ENCODE assay signal across 8 mouse cellular contexts in the genomic region with DNA sequence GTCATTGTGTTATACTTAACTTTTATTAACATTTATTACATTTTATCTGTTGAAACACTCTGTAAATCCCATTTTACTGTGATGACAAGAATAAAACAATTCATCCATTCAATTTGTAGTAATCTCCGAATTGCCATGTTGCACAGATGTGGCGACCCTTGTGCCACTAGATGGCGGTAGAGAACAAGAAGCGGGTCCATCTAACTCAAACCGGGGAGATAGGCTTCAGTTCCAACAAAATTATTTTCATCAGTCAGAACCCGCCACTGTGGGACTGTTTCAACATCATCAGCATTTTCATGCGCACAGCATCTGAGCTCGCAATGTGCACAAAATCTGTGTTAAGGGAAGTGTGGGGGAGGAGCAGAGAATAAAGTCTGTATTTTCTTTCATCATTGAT. TPM values are rescaled to one million over a fixed set of nuclear protein-coding genes. Genes with fewer than 3 reads are reported as not detected.
A peak's percentile ranks its signal among the peaks of the same experiment; 100 is the strongest.
DNase-seq lines count a peak whose midpoint lies in the region; ATAC-seq and TF ChIP-seq lines count a peak whose summit lies in the region.

No protein-coding gene starts in this region.

- H3K27me3 ChIP-seq in ES-Bruce4 (ENCODE audit: control insufficient read depth, insufficient read depth, low read length, poor library complexity, severe bottlenecking) = no peaks in the 10 kb centered on the region
- no peaks in the 10 kb centered on the region for H3K27me3 ChIP-seq in embryonic facial prominence, embryonic 14.5 days (replicated peaks; ENCODE audit: control insufficient read depth, insufficient read depth, low read length)
- H3K27me3 ChIP-seq in lung, embryonic 15.5 days = no peaks in the 10 kb centered on the region

- DNase-seq in embryonic facial prominence, embryonic 14.5 days (ENCODE audit: low spot score) = peak; percentile 91
- peak; percentile 71 to 93 for DNase-seq in layer of hippocampus, adult 18-20 months (ENCODE audit: low spot score in 2 of 2)
- peak; percentile 47 for DNase-seq in ovary, postnatal 36 days (ENCODE audit: low spot score)
- peak; percentile 15 to 16 for DNase-seq in urinary bladder, adult 18-20 months (ENCODE audit: low spot score in 2 of 2)

- no peak overlapping the region for H3K27ac ChIP-seq in ES-Bruce4 (ENCODE audit: insufficient read depth, low read length)
- H3K27ac ChIP-seq in bone marrow, adult 2 months (ENCODE audit: control insufficient read depth, insufficient read depth, low read depth, low read length, poor library complexity) = no peak overlapping the region
- H3K27ac ChIP-seq in embryonic facial prominence, embryonic 14.5 days (replicated peaks; ENCODE audit: low read depth, low read length) = no peak overlapping the region
- no peak overlapping the region for H3K27ac ChIP-seq in lung, embryonic 15.5 days

- no peak for TF ChIP-seq POLR2A in ES-Bruce4 (IDR thresholded peaks at IDR 0.05; ENCODE audit: insufficient read depth, low read length)
- no peak for TF ChIP-seq POLR2A in bone marrow, adult 2 months (IDR thresholded peaks at IDR 0.05; ENCODE audit: borderline replicate concordance, control insufficient read depth, low read depth, low read length)

- no peak overlapping the region for H3K4me3 ChIP-seq in ES-Bruce4 (ENCODE audit: low read depth, low read length)
- no peak overlapping the region for H3K4me3 ChIP-seq in bone marrow, adult 2 months (replicated peaks; ENCODE audit: control insufficient read depth, low read depth, low read length)
- no peak overlapping the region for H3K4me3 ChIP-seq in embryonic facial prominence, embryonic 14.5 days (ENCODE audit: low read depth, low read length)
- H3K4me3 ChIP-seq in lung, embryonic 15.5 days = no peak overlapping the region

- H3K9me3 ChIP-seq in ES-Bruce4 (replicated peaks; ENCODE audit: control insufficient read depth, insufficient read depth, low read length, poor library complexity, severe bottlenecking) = peaks cover 5% of the 10 kb centered on the region; the same call in 1 of the 2 replicates
- no peaks in the 10 kb centered on the region for H3K9me3 ChIP-seq in embryonic facial prominence, embryonic 14.5 days (ENCODE audit: control insufficient read depth, low read length)
- no peaks in the 10 kb centered on the region for H3K9me3 ChIP-seq in lung, embryonic 15.5 days

- peak; percentile 84 for ATAC-seq in embryonic facial prominence, embryonic 14.5 days (ENCODE audit: low read depth)
- peak; percentile 81 to 91 for ATAC-seq in hematopoietic stem cell, adult 5-6 weeks (replicated peaks in 1 of 2; ENCODE audit: insufficient read depth in 1 of 2, low FRiP score in 2 of 2, low TSS enrichment in 1 of 2, low read depth in 1 of 2, poor library complexity in 2 of 2, severe bottlenecking in 2 of 2)
- ATAC-seq in lung, embryonic 15.5 days (ENCODE audit: borderline replicate concordance, extremely low read depth, low FRiP score, low TSS enrichment) = peak; percentile 49; the same call in 1 of the 2 replicates

- WGBS in bone marrow, adult 2 months = 6% methylated on average over 8 of the region's 8 CpGs
- 4% methylated on average over 8 of the region's 8 CpGs for WGBS in embryonic facial prominence, embryonic 14.5 days
- WGBS in lung, embryonic 15.5 days = 6% methylated on average over 8 of the region's 8 CpGs

- no peak for TF ChIP-seq EP300 in ES-Bruce4 (IDR thresholded peaks at IDR 0.05; ENCODE audit: insufficient read depth, low read depth, low read length)

- H3K36me3 ChIP-seq in ES-Bruce4 (ENCODE audit: control insufficient read depth, insufficient read depth, low read length, poor library complexity, severe bottlenecking) = no peaks in the 10 kb centered on the region
- no peaks in the 10 kb centered on the region for H3K36me3 ChIP-seq in embryonic facial prominence, embryonic 14.5 days (ENCODE audit: control insufficient read depth, insufficient read depth, low read length)
- no peaks in the 10 kb centered on the region for H3K36me3 ChIP-seq in lung, embryonic 15.5 days

- no peak overlapping the region for H3K4me2 ChIP-seq in embryonic facial prominence, embryonic 14.5 days (ENCODE audit: low read depth, low read length)
- H3K4me2 ChIP-seq in lung, embryonic 15.5 days = no peak overlapping the region

- peak; percentile 69 for TF ChIP-seq CTCF in ES-Bruce4 (IDR thresholded peaks at IDR 0.05; ENCODE audit: low read depth, low read length)
- TF ChIP-seq CTCF in bone marrow, adult 2 months (IDR thresholded peaks at IDR 0.05; ENCODE audit: control insufficient read depth, insufficient read depth, low read length) = peak; percentile 72

- H3K9ac ChIP-seq in ES-Bruce4 (ENCODE audit: low read depth, poor library complexity, severe bottlenecking) = no peak overlapping the region
- H3K9ac ChIP-seq in embryonic facial prominence, embryonic 14.5 days (ENCODE audit: low read depth, low read length) = no peak overlapping the region
- H3K9ac ChIP-seq in lung, embryonic 15.5 days = no peak overlapping the region

- H3K4me1 ChIP-seq in ES-Bruce4 (ENCODE audit: control insufficient read depth, insufficient read depth, low read length) = no peaks in the 10 kb centered on the region
- no peaks in the 10 kb centered on the region for H3K4me1 ChIP-seq in bone marrow, adult 2 months (ENCODE audit: control insufficient read depth, insufficient read depth, low read length)
- H3K4me1 ChIP-seq in embryonic facial prominence, embryonic 14.5 days (ENCODE audit: control insufficient read depth, insufficient read depth, low read length) = no peaks in the 10 kb centered on the region
- no peaks in the 10 kb centered on the region for H3K4me1 ChIP-seq in lung, embryonic 15.5 days

RNA-seq across cellular contexts. Expression of a gene that starts 44.2 kb away (rescaled TPM):
- polyA plus RNA-seq in ES-Bruce4 (2011; ENCODE audit: insufficient read depth, insufficient read length, low read depth, missing spikeins) = 20.5 and 21.9 TPM in 2 replicates
- polyA plus RNA-seq in bone marrow, adult 2 months (2011; ENCODE audit: insufficient read depth, insufficient read length, low replicate concordance, missing spikeins) = 3.4 and 4.1 TPM in 2 replicates
- polyA plus RNA-seq in embryonic facial prominence, embryonic 14.5 days (2014; fragmentation: Nextera tagmentation; extraction: Ambion mirVana) = 30.3 and 31.6 TPM in 2 replicates
- 17.6 and 22.0 TPM in 2 replicates for total RNA-seq in hematopoietic stem cell, adult 5-6 weeks (2017)
- total RNA-seq in layer of hippocampus, adult 18-20 months (2021) = 10 to 100 TPM; 29.9 to 32.1 TPM
- polyA plus RNA-seq in lung, embryonic 15.5 days (2015; fragmentation: Nextera tagmentation; extraction: Ambion mirVana) = 35.2 and 36.9 TPM in 2 replicates

Comparison
In these comparisons a context has a peak if more than half of its experiments do, and no peak if none do; other contexts are left out.
1. DNase-seq: peak in every context shown above with its lines; median percentile 91 in embryonic facial prominence, embryonic 14.5 days; 82 in layer of hippocampus, adult 18-20 months; 47 in ovary, postnatal 36 days; 16 in urinary bladder, adult 18-20 months.